17 mouse cellular contexts compared by ENCODE assay signal in the genomic region with DNA sequence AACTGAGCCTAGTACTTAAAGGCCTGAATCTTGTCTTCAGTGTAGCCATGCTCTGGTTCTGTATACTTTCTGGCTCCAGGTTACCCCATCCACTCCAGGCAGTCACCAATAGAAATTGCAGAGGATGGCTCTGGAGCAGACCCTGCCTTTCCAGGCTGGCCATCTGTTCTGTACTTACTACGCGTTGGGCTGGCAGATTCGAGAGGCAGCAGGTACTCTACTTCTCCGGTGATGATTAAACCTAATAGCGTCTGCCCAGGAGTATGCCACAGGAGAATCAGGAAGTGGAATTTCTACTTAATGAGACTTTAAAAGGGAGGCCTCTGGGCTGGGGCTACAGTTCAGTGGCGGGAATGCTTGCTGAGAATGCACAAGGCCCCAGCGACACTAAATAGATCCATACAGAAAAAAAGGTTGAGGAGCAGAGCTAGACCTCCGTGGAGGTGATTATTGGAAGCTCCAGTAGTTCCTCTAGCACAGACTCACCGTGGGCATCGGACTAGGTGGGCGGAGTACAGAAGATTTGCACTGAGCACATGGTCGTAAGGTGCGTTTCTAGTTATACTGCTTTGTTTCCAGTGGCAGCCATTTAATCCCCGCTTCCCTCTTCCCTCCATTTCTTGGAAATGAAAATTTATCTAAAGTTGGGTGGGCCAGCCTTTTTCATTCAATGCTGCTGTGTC.
DNase-seq lines count a peak whose midpoint lies in the region; ATAC-seq and TF ChIP-seq lines count a peak whose summit lies in the region.
"Had no signal": no experiment of that assay in that cellular context is flagged by ENCODE, and none has a peak within 500 bp of the region (broad histone marks: within the 10 kb centered on the region; RNA-seq: fewer than 3 reads in every experiment).

No protein-coding gene starts in this region.

- H3K36me3 ChIP-seq in hindbrain, embryonic 13.5 days = no peaks in the 10 kb centered on the region
- no peaks in the 10 kb centered on the region for H3K36me3 ChIP-seq in hindbrain, embryonic 12.5 days
- H3K36me3 ChIP-seq in kidney, postnatal 0 days (ENCODE audit: insufficient read depth, low read length) = no peaks in the 10 kb centered on the region
- H3K36me3 ChIP-seq in limb, embryonic 11.5 days (ENCODE audit: control insufficient read depth, insufficient read depth, low read length) = no peaks in the 10 kb centered on the region
- H3K36me3 ChIP-seq in heart, embryonic 12.5 days = peaks cover 11% of the 10 kb centered on the region
- H3K36me3 ChIP-seq: liver, embryonic 15.5 days; midbrain, embryonic 15.5 days had no signal

- ATAC-seq in hindbrain, embryonic 13.5 days (ENCODE audit: low FRiP score) = 0 out of 2 replicates have a peak, but pooled peaks have one; percentile 25
- ATAC-seq in hindbrain, embryonic 12.5 days (ENCODE audit: low FRiP score) = no peak
- ATAC-seq in kidney, postnatal 0 days (replicated peaks; ENCODE audit: low FRiP score, low read depth) = 0 out of 2 replicates have a peak, but pooled peaks have one; percentile 46
- ATAC-seq in limb, embryonic 11.5 days (ENCODE audit: insufficient number of reproducible peaks, low FRiP score, low TSS enrichment, low read depth) = no peak
- no peak for ATAC-seq in heart, embryonic 12.5 days (ENCODE audit: insufficient number of reproducible peaks, low FRiP score)
- ATAC-seq: forebrain, embryonic 16.5 days; inflammation-experienced regulatory T-cells, adult 6 months; midbrain, embryonic 15.5 days had no signal

- no peak overlapping the region for H3K4me2 ChIP-seq in hindbrain, embryonic 13.5 days
- no peak overlapping the region for H3K4me2 ChIP-seq in hindbrain, embryonic 12.5 days (replicated peaks)
- no peak overlapping the region for H3K4me2 ChIP-seq in kidney, postnatal 0 days (ENCODE audit: low read length)
- no peak overlapping the region for H3K4me2 ChIP-seq in limb, embryonic 11.5 days (ENCODE audit: low read depth, severe bottlenecking)
- H3K4me2 ChIP-seq in heart, embryonic 12.5 days = no peak overlapping the region
- H3K4me2 ChIP-seq: embryonic facial prominence, embryonic 13.5 days; limb, embryonic 13.5 days; liver, embryonic 15.5 days; midbrain, embryonic 15.5 days had no signal

- no peak for TF ChIP-seq CTCF in kidney, postnatal 0 days (IDR thresholded peaks at IDR 0.05; ENCODE audit: low read depth)

- H3K27ac ChIP-seq in hindbrain, embryonic 13.5 days = no peak overlapping the region
- H3K27ac ChIP-seq in hindbrain, embryonic 12.5 days = no peak overlapping the region
- H3K27ac ChIP-seq in kidney, postnatal 0 days = no peak overlapping the region
- H3K27ac ChIP-seq in limb, embryonic 11.5 days (replicated peaks; ENCODE audit: low read depth, low read length) = no peak overlapping the region
- H3K27ac ChIP-seq in heart, embryonic 12.5 days (ENCODE audit: poor library complexity, severe bottlenecking) = no peak overlapping the region
- H3K27ac ChIP-seq: embryonic facial prominence, embryonic 13.5 days; heart, embryonic 10.5 days; limb, embryonic 13.5 days; liver, embryonic 15.5 days; midbrain, embryonic 15.5 days had no signal

- DNase-seq in kidney, postnatal 0 days (ENCODE audit: low spot score) = no peak
- DNase-seq in kidney, postnatal 14 days = no peak
- peak; percentile 38 for DNase-seq in forelimb bud, embryonic 11.5 days (ENCODE audit: low read depth, low spot score)
- DNase-seq in limb, embryonic 11.5 days (ENCODE audit: low spot score) = peak; percentile 34
- DNase-seq: cerebellum, adult 2 months; heart, postnatal 10 days; lung, postnatal 10 days had no signal

- no peak overlapping the region for H3K9ac ChIP-seq in hindbrain, embryonic 13.5 days
- H3K9ac ChIP-seq in hindbrain, embryonic 12.5 days = no peak overlapping the region
- H3K9ac ChIP-seq in kidney, postnatal 0 days (ENCODE audit: low read depth, low read length) = no peak overlapping the region
- no peak overlapping the region for H3K9ac ChIP-seq in limb, embryonic 11.5 days (ENCODE audit: low read length)
- H3K9ac ChIP-seq in heart, embryonic 12.5 days = no peak overlapping the region
- H3K9ac ChIP-seq: embryonic facial prominence, embryonic 13.5 days; limb, embryonic 13.5 days; liver, embryonic 15.5 days; midbrain, embryonic 15.5 days had no signal

- WGBS in hindbrain, embryonic 13.5 days = 83% methylated on average over 14 of the region's 14 CpGs
- WGBS in hindbrain, embryonic 12.5 days = 90% methylated on average over 14 of the region's 14 CpGs
- 67% methylated on average over 14 of the region's 14 CpGs for WGBS in kidney, postnatal 0 days
- 53% methylated on average over 14 of the region's 14 CpGs for WGBS in limb, embryonic 11.5 days
- 87% methylated on average over 14 of the region's 14 CpGs for WGBS in heart, embryonic 12.5 days

- no peak overlapping the region for H3K4me3 ChIP-seq in hindbrain, embryonic 13.5 days
- H3K4me3 ChIP-seq in hindbrain, embryonic 12.5 days = no peak overlapping the region
- no peak overlapping the region for H3K4me3 ChIP-seq in kidney, postnatal 0 days (replicated peaks; ENCODE audit: low read depth, low read length)
- no peak overlapping the region for H3K4me3 ChIP-seq in limb, embryonic 11.5 days (ENCODE audit: low read depth, low read length)
- no peak overlapping the region for H3K4me3 ChIP-seq in heart, embryonic 12.5 days
- H3K4me3 ChIP-seq: embryonic facial prominence, embryonic 13.5 days; heart, embryonic 10.5 days; limb, embryonic 13.5 days; liver, embryonic 15.5 days; midbrain, embryonic 15.5 days had no signal

- H3K4me1 ChIP-seq in hindbrain, embryonic 13.5 days (replicated peaks) = peaks cover 8% of the 10 kb centered on the region
- H3K4me1 ChIP-seq in hindbrain, embryonic 12.5 days = peaks cover 9% of the 10 kb centered on the region; the same call in 1 of the 2 replicates
- peaks cover 3% of the 10 kb centered on the region; the same call in 1 of the 2 replicates for H3K4me1 ChIP-seq in kidney, postnatal 0 days (replicated peaks; ENCODE audit: insufficient read depth, low read length)
- peaks cover 16% of the 10 kb centered on the region; the same call in 1 of the 2 replicates for H3K4me1 ChIP-seq in limb, embryonic 11.5 days (ENCODE audit: control insufficient read depth, insufficient read depth, low read length)
- H3K4me1 ChIP-seq in heart, embryonic 12.5 days (replicated peaks) = peaks cover 30% of the 10 kb centered on the region
- H3K4me1 ChIP-seq: liver, embryonic 15.5 days had no signal

- H3K27me3 ChIP-seq in hindbrain, embryonic 13.5 days = no peaks in the 10 kb centered on the region
- no peaks in the 10 kb centered on the region for H3K27me3 ChIP-seq in hindbrain, embryonic 12.5 days
- H3K27me3 ChIP-seq in kidney, postnatal 0 days (ENCODE audit: insufficient read depth, low read length) = no peaks in the 10 kb centered on the region
- H3K27me3 ChIP-seq in limb, embryonic 11.5 days (ENCODE audit: control insufficient read depth, insufficient read depth, low read length) = no peaks in the 10 kb centered on the region
- H3K27me3 ChIP-seq in heart, embryonic 12.5 days (replicated peaks) = no peaks in the 10 kb centered on the region
- H3K27me3 ChIP-seq: embryonic facial prominence, embryonic 13.5 days; limb, embryonic 13.5 days; liver, embryonic 15.5 days; midbrain, embryonic 15.5 days had no signal

- H3K9me3 ChIP-seq in hindbrain, embryonic 13.5 days = no peaks in the 10 kb centered on the region; the same call in 1 of the 2 replicates
- no peaks in the 10 kb centered on the region; the same call in 1 of the 2 replicates for H3K9me3 ChIP-seq in hindbrain, embryonic 12.5 days (replicated peaks)
- H3K9me3 ChIP-seq in kidney, postnatal 0 days (replicated peaks; ENCODE audit: low read length) = no peaks in the 10 kb centered on the region
- no peaks in the 10 kb centered on the region for H3K9me3 ChIP-seq in limb, embryonic 11.5 days (ENCODE audit: control insufficient read depth, low read length)
- H3K9me3 ChIP-seq in heart, embryonic 12.5 days (replicated peaks) = no peaks in the 10 kb centered on the region
- H3K9me3 ChIP-seq: embryonic facial prominence, embryonic 13.5 days; heart, embryonic 10.5 days; limb, embryonic 13.5 days; liver, embryonic 15.5 days; midbrain, embryonic 15.5 days had no signal

Comparison
In these comparisons a context has a peak if more than half of its experiments do, and no peak if none do; other contexts are left out.
1. ATAC-seq: peak in hindbrain, embryonic 13.5 days (single experiment) and kidney, postnatal 0 days (single experiment); none in hindbrain, embryonic 12.5 days (single experiment), limb, embryonic 11.5 days (single experiment) and heart, embryonic 12.5 days (single experiment).
2. DNase-seq: peak in forelimb bud, embryonic 11.5 days (single experiment) and limb, embryonic 11.5 days (single experiment); none in kidney, postnatal 0 days (single experiment) and kidney, postnatal 14 days (single experiment).